Mouse (Mus musculus) G1E (cell line): Measurements from ENCODE around the gene BC030870. TPM values are rescaled to one million over a fixed set of nuclear protein-coding genes. Genes with fewer than 3 reads are reported as not detected.

Experiments used
- ATAC-seq: 2 replicates; pipeline ENCODE4 v1.8.0; 2016; ENCODE audit warnings: mild to moderate bottlenecking; ENCODE audit not compliant: insufficient number of reproducible peaks, poor library complexity, low FRiP score, severe bottlenecking; ENCODE audit errors: extremely low read depth
- DNase-seq: peaks from one replicate; pipeline ENCODE4 v3.0.0; 2012; ENCODE audit warnings: low spot score
- H3K27me3 ChIP-seq: 2 replicates; pipeline ENCODE4 v1.6.1; 2012; ENCODE audit warnings: mild to moderate bottlenecking, low read length, inconsistent platforms; ENCODE audit not compliant: insufficient read depth
- H3K36me3 ChIP-seq: replicated peaks from 2 replicates; pipeline ENCODE3; 2012; ENCODE audit warnings: mild to moderate bottlenecking, inconsistent platforms
- H3K4me1 ChIP-seq: 2 replicates; pipeline ENCODE4 v1.6.1; 2012; ENCODE audit warnings: low read depth, low read length, inconsistent platforms, mixed read lengths; ENCODE audit not compliant: insufficient read depth
- H3K4me3 ChIP-seq: 2 replicates; pipeline ENCODE4 v1.5.1; 2012; ENCODE audit warnings: low read depth, mild to moderate bottlenecking, inconsistent platforms, low read length, moderate library complexity, mixed read lengths
- H3K9me3 ChIP-seq: replicated peaks from 2 replicates; pipeline ENCODE4 v1.6.1; 2012; ENCODE audit warnings: inconsistent platforms
- CTCF ChIP-seq: IDR thresholded peaks from 2 replicates; pipeline ENCODE4 v1.5.1; 2012; ENCODE audit warnings: low read depth, low read length, inconsistent platforms, mixed read lengths
- GATA1 ChIP-seq: IDR thresholded peaks from 2 replicates; pipeline ENCODE4 v1.6.1; 2012; ENCODE audit warnings: borderline replicate concordance, low read length, inconsistent platforms, mixed read lengths
- GATA2 ChIP-seq: IDR thresholded peaks from 2 replicates; pipeline ENCODE4 v1.6.1; 2012; ENCODE audit warnings: low read depth, low read length, inconsistent platforms, borderline replicate concordance
- POLR2AphosphoS5 ChIP-seq: IDR thresholded peaks from 2 replicates; pipeline ENCODE4 v1.6.1; 2012; ENCODE audit warnings: low read depth, low read length, inconsistent platforms; ENCODE audit not compliant: insufficient replicate concordance
- TAL1 ChIP-seq: conservative IDR thresholded peaks from 2 replicates; pipeline ENCODE4 v1.6.1; 2012; ENCODE audit warnings: low read depth, low read length, inconsistent platforms, mixed read lengths
- polyA plus RNA-seq: library from polyadenylated mRNA; stranded (reverse); fragments of >175 nt; gene quantifications from 2 replicates; pipeline ENCODE4 v1.2.3, GENCODE M21; 2012
- total RNA-seq, 2 experiments: library from RNA; stranded (forward) in 1 of 2; stranded (reverse) in 1 of 2; fragments of 200-1000 nt in 1 of 2; fragments of >200 nt in 1 of 2; fragmentation: Nextera tagmentation in 1 of 2; gene quantifications; 2 replicates each; pipeline ENCODE4 v1.2.3; 2014 to 2017

The BC030870 gene
- total and polyA plus RNA-seq, 3 experiments: not detected

- TF ChIP-seq CTCF (no peak), POLR2AphosphoS5 (no peak), GATA1 (no peak), TAL1 (no peak), GATA2 (no peak)
- no peak overlapping the region for H3K4me3 ChIP-seq
- H3K27me3 ChIP-seq: peaks cover 16% of the 10 kb centered on the region; the same call in 1 of the 2 replicates
- H3K36me3 ChIP-seq: no peaks in the 10 kb centered on the region
- no peaks in the 10 kb centered on the region for H3K9me3 ChIP-seq
- no peak for ATAC-seq
- DNase-seq: no peak
- no peaks in the 10 kb centered on the region for H3K4me1 ChIP-seq
These were observed 72.6 kb downstream of the BC030870 start for GRCm38 (mm10) chr8:65056722-65057121.

- no peak for ATAC-seq
These were observed 75.4 kb downstream of the BC030870 start for GRCm38 (mm10) chr8:65053968-65054367.

DNA sequence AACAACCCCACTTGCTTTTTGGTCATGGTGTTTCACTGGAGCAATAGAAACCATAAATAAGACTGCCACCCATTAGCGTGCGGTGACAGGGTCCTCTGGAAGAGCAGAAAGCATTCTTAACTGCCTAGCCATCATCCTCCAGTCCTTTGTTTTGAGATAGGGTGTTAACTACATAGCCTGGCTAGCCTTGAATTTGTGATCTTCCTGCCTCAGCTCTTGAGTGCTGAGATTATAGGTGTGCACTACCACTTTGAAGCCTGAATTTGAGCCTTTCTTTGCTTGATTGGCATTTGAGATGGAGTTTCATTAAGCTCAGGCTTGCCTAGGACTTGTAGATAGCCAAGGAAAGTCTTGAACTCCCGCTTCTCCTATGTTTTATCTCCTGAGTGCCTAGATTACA lies 75.8 kb downstream of the BC030870 start:
- DNase-seq: no peak
- no peaks in the 10 kb centered on the region for H3K9me3 ChIP-seq
- H3K4me1 ChIP-seq: no peaks in the 10 kb centered on the region
- H3K4me3 ChIP-seq: no peak overlapping the region
- ATAC-seq: no peak
- H3K36me3 ChIP-seq: no peaks in the 10 kb centered on the region
- H3K27me3 ChIP-seq: peaks cover 16% of the 10 kb centered on the region; the same call in 1 of the 2 replicates
- no peak for TF ChIP-seq GATA2
- no peak for TF ChIP-seq GATA1
- no peak for TF ChIP-seq CTCF
- no peak for TF ChIP-seq POLR2AphosphoS5
- no peak for TF ChIP-seq TAL1

More at GRCm38 (mm10) chr8:65053968-65054367, 75.4 kb downstream of the BC030870 start:
- Histone ChIP-seq H3K36me3 (no peaks in the 10 kb centered on the region), H3K9me3 (no peaks in the 10 kb centered on the region), H3K4me3 (no peak overlapping the region), H3K27me3 (peaks cover 16% of the 10 kb centered on the region; the same call in 1 of the 2 replicates), H3K4me1 (no peaks in the 10 kb centered on the region)
- TF ChIP-seq GATA1: no peak
- TF ChIP-seq TAL1: no peak
- TF ChIP-seq CTCF: no peak
- TF ChIP-seq GATA2: no peak
- no peak for TF ChIP-seq POLR2AphosphoS5
- no peak for DNase-seq

GRCm38 (mm10) chr8:65047801-65048200 lies 81.6 kb downstream of the BC030870 start:
- TF ChIP-seq CTCF (no peak), GATA1 (no peak), POLR2AphosphoS5 (no peak), GATA2 (no peak), TAL1 (no peak)
- no peak overlapping the region for H3K4me3 ChIP-seq
- no peaks in the 10 kb centered on the region for H3K9me3 ChIP-seq
- DNase-seq (no peak), ATAC-seq (no peak)
- H3K36me3 ChIP-seq: no peaks in the 10 kb centered on the region
- no peaks in the 10 kb centered on the region for H3K27me3 ChIP-seq
- no peaks in the 10 kb centered on the region for H3K4me1 ChIP-seq

GRCm38 (mm10) chr8:65047193-65047592 lies 82.2 kb downstream of the BC030870 start:
- no peak for ATAC-seq
- TF ChIP-seq POLR2AphosphoS5: no peak
- no peak for TF ChIP-seq TAL1
- no peak for TF ChIP-seq CTCF
- TF ChIP-seq GATA2: no peak
- TF ChIP-seq GATA1: no peak
- Histone ChIP-seq H3K36me3 (no peaks in the 10 kb centered on the region), H3K4me1 (no peaks in the 10 kb centered on the region), H3K4me3 (no peak overlapping the region), H3K9me3 (no peaks in the 10 kb centered on the region), H3K27me3 (no peaks in the 10 kb centered on the region)
- no peak for DNase-seq

DNA sequence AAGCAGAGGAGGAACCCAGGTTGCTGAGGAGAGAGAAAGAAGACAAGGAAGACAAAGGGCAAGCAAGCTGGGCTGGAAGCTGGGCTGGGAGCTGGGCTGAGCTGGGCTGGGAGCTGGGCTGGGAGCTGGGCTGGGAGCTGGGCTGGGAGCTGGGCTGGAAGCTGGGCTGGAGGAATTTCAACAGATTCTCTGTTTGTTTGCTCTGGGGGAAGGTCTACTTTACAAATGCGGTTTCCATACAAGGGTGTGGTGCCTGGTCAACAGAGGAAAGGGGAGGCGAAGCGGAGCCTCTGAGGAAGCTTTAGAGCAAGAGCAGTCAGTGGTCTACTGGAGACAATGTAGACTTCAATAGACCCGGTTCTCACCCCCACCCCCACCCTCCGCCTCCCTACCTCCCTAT lies 82.8 kb downstream of the BC030870 start:
- Histone ChIP-seq H3K4me1 (no peaks in the 10 kb centered on the region), H3K27me3 (no peaks in the 10 kb centered on the region), H3K9me3 (no peaks in the 10 kb centered on the region), H3K36me3 (no peaks in the 10 kb centered on the region), H3K4me3 (no peak overlapping the region)
- ATAC-seq (no peak), DNase-seq (no peak)
- TF ChIP-seq CTCF (no peak), GATA2 (no peak), POLR2AphosphoS5 (no peak), TAL1 (no peak), GATA1 (no peak)
